Mouse (Mus musculus) liver, embryonic 12.5 days (tissue): ENCODE measurements around the gene Tceal6. TPM values are rescaled to one million over a fixed set of nuclear protein-coding genes. Genes with fewer than 3 reads are reported as not detected.
A peak's percentile ranks its signal among the peaks of the same experiment; 100 is the strongest.
"Not testable (repeated sequence)": the region's sequence is repeated elsewhere in the genome, so short reads cannot be mapped to it uniquely, and the experiment has no call there.

Experiments used
- ATAC-seq: fragments of 200-750 bp; cut with Nextera tagmentation; 2 replicates; pipeline ENCODE4 v1.8.0; 2017; ENCODE audit warnings: moderate number of reproducible peaks, mild to moderate bottlenecking, moderate library complexity
- H3K27ac ChIP-seq: fragments of 300-500 bp; sonication (generic); 2 replicates; pipeline ENCODE4 v1.5.1; 2016; ENCODE audit warnings: mild to moderate bottlenecking
- H3K27me3 ChIP-seq: fragments of 300-500 bp; sonication (generic); replicated peaks from 2 replicates; pipeline ENCODE4 v1.6.1; 2016; ENCODE audit warnings: mild to moderate bottlenecking, moderate library complexity
- H3K36me3 ChIP-seq: fragments of 300-500 bp; sonication (generic); 2 replicates; pipeline ENCODE4 v1.6.1; 2016; ENCODE audit warnings: mild to moderate bottlenecking, moderate library complexity
- H3K4me1 ChIP-seq: fragments of 300-500 bp; sonication (generic); 2 replicates; pipeline ENCODE4 v1.6.1; 2016
- H3K4me2 ChIP-seq: fragments of 300-500 bp; sonication (generic); 2 replicates; pipeline ENCODE4 v1.6.1; 2016; ENCODE audit warnings: mild to moderate bottlenecking, moderate library complexity
- H3K4me3 ChIP-seq: fragments of 300-500 bp; sonication (generic); 2 replicates; pipeline ENCODE4 v1.5.1; 2016; ENCODE audit warnings: mild to moderate bottlenecking, moderate library complexity
- H3K9ac ChIP-seq: fragments of 300-500 bp; sonication (generic); 2 replicates; pipeline ENCODE4 v1.6.1; 2016; ENCODE audit warnings: mild to moderate bottlenecking, moderate library complexity
- H3K9me3 ChIP-seq: fragments of 300-500 bp; sonication (generic); replicated peaks from 2 replicates; pipeline ENCODE4 v1.6.1; 2016; ENCODE audit warnings: mild to moderate bottlenecking, moderate library complexity
- WGBS: fragments of 180-500 bp; shearing (Covaris S2); methylation state at CpG from one replicate; pipeline ENCODE4 v1.1.7; 2016; ENCODE audit not compliant: insufficient replicate concordance; 5-methylcytosine and 5-hydroxymethylcytosine counted together
- polyA plus RNA-seq: library from polyadenylated mRNA; unstranded; fragments of >200 nt; fragmentation: Nextera tagmentation; extraction: Ambion mirVana; gene quantifications from 2 replicates; pipeline ENCODE4 v1.2.1, GENCODE M21; 2016

The Tceal6 gene
- 0.18 TPM in 1 of 2 replicates, not detected in the other for polyA plus RNA-seq

DNA sequence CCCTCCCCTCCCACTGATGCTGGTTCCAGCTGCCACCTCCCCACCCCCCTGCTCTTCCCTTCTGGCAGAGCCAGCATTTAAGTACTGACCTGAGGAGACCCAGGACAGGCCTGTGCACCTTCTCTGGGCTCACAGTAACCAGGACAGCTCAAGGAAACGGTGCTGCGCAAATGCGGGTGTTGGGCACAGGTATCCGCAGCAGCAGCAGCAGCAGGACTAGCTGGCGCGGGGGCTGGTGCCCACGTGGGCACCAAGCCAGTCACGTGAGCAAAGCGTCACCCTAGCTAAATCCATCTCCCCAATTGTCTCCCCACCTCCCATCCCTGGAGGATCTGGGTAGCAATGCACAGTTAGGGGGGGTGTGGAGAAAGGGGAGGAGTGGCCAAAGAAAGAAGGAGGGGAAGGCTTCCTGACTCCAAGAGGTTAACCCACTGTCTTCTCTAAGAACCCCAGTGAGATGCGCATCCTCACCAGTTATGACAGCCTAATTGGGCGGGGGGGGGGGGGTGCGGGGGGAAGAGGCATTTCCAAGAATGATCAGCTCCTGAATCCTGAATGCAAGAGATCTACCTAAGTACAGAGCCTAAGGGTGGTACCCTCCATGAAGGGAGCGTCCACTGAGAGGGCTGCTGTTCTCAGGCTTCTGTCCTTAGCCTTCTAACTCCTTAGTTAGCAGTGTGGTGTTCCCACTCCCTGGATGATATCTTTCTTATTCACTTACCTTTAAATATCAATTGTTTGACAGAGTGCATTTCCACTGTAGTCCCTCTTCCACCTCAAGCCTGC is at the start of gene Tceal6:
Tceal6 (minus strand) TSS at position 252 of the 786 bp plus-strand sequence.
- no peak for ATAC-seq
- H3K4me2 ChIP-seq: peak within 1 kb of the TSS; percentile 12; the same call in 1 of the 2 replicates
- no peaks in the 10 kb centered on the region for H3K4me1 ChIP-seq
- no peaks in the 10 kb centered on the region for H3K9me3 ChIP-seq
- WGBS: 24% methylated on average over 11 of the region's 13 CpGs
- H3K36me3 ChIP-seq: no peaks in the 10 kb centered on the region
- H3K27ac ChIP-seq: no peak within 1 kb of the TSS
- peaks cover 13% of the 10 kb centered on the region for H3K27me3 ChIP-seq
- H3K9ac ChIP-seq: no peak within 1 kb of the TSS
- no peak within 1 kb of the TSS for H3K4me3 ChIP-seq

DNA sequence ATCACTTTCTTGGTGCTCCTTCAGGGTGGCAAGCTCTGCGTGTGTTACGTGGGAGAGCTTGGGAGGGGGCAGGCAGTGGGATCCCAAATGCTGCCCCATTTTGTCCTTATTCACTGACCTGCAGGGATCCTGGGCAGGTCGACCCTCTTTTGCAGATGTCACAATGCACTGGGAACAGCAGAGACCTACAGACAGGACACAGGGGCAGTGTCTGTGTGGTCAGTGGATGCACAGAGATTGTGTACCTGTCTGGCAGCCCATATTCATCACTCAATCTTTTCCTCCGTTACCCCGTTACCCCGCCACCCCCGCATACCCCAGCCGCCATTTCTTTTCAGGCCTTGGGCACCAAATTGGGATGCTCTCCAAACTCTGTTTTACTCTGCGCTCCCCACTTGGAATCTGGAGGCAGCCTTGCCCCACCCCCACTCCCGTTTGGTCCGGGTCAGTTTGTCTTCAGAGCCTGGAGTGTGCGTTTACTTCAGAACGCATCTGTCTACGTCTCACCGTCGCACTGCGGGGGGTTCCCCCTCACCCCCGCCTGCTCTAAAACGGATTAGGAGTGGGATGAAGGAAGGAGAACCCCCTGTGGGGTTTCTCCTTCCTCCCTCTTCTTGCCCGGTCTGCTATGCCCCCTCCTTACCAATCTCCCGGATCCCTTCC is 583 bp downstream of the Tceal6 start:
- H3K4me3 ChIP-seq, H3K27ac ChIP-seq, H3K4me1 ChIP-seq, H3K9ac ChIP-seq, ATAC-seq, H3K9me3 ChIP-seq, H3K36me3 ChIP-seq: not testable (repeated sequence)
- 15% methylated on average over 20 of the region's 21 CpGs for WGBS
- Histone ChIP-seq H3K27me3 (peaks cover 13% of the 10 kb centered on the region), H3K4me2 (peak overlapping the region; percentile 12; the same call in 1 of the 2 replicates)

DNA sequence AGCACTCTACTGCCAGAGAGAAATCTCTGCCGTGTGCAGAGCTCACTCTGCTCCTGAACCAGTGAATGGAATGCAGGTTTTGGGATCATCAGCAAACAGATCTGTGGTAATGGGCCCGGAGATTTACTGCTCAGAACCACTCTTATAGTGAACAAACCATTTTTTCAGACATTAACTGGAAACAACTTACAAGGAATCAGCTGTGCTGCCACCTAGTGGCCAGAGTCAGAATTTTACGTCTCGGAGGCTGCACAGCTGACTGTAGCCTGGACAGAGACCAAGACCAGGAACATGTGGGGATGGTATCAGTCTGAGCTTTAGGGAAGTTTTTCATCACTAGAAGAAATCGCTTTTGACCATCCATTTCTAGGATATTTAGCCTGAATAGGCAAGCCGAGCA is 20.6 kb downstream of the Tceal6 start:
- WGBS: no CpG with 5 or more reads among the region's 6 CpGs
- H3K36me3 ChIP-seq, H3K27ac ChIP-seq, H3K9ac ChIP-seq, H3K4me3 ChIP-seq, H3K4me2 ChIP-seq, H3K4me1 ChIP-seq, H3K9me3 ChIP-seq, H3K27me3 ChIP-seq, ATAC-seq: not testable (repeated sequence)

DNA sequence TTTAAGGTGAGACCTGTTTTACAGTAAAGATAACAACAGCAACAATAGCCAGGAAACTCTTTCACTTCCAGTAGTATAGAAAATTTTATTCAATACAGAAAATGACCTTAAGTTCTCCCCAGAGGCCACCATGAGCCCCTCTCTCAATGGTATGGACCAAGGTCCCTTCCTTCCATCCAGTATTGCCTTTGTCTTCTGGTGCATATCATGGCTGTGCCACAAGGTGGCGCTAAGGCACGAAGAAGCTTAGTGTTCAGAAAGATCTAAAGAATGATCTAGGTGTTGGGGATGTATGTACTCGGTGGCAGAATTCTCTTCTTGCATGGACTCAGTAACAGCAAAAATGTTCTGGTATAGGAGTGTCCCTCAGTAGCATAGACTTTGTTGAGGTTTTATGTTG is 21.8 kb downstream of the Tceal6 start:
- not testable (repeated sequence) for H3K4me3 ChIP-seq, H3K4me2 ChIP-seq, ATAC-seq, H3K4me1 ChIP-seq, H3K36me3 ChIP-seq, H3K27me3 ChIP-seq, H3K27ac ChIP-seq, H3K9me3 ChIP-seq, H3K9ac ChIP-seq
- WGBS: no CpG with 5 or more reads among the region's 3 CpGs

DNA sequence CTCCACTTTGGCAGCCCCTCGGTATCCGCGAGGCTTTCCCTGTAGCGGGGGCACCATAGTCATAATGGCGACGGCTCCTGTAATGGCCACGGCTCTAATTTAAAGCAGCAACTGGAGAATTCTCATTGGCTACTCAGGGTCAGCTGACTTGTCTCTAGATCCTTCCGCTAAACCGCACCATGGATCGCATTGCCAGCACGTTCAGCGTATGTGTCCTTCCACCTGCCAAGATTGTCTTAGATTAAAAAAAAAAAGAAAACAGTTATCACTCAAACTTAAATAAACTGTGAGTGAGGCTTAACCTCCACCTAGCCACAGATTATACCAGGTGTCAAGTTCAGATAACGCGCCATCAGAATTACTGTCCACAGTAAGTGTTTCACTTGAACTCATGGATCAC is 33.0 kb downstream of the Tceal6 start, which contains the start of gene Gm15023:
Gm15023 (minus strand) TSS at position 101 of the 400 bp plus-strand sequence.
- not testable (repeated sequence) for H3K27ac ChIP-seq, H3K4me3 ChIP-seq, H3K4me2 ChIP-seq, H3K36me3 ChIP-seq, H3K9ac ChIP-seq, ATAC-seq, H3K4me1 ChIP-seq, H3K9me3 ChIP-seq, H3K27me3 ChIP-seq
- 92% methylated on average over 2 of the region's 14 CpGs for WGBS

Other genes starting within 250 kb of the Tceal6 start
- gene Nxf2, start 245.9 kb downstream of the Tceal6 start, polyA plus RNA-seq: 0.32 and 0.50 TPM in 2 replicates
- gene Zmat1, start 201.5 kb downstream of the Tceal6 start, polyA plus RNA-seq: 1.5 and 1.7 TPM in 2 replicates
- not detected in 2 replicates for gene Gm15023, start 33.1 kb downstream of the Tceal6 start, polyA plus RNA-seq
- gene Pramel3, start 91.6 kb upstream of the Tceal6 start, polyA plus RNA-seq: not detected in 2 replicates
- gene Gm5128, start 162.6 kb upstream of the Tceal6 start, polyA plus RNA-seq: not detected in 2 replicates
- gene Gm7903, start 223.1 kb upstream of the Tceal6 start, polyA plus RNA-seq: not detected in 2 replicates